Mouse (Mus musculus) embryonic stem cell, embryonic (primary cell): ENCODE results near the gene A030003K21Rik.
"Not testable (repeated sequence)": the region's sequence is repeated elsewhere in the genome, so short reads cannot be mapped to it uniquely, and the experiment has no call there.

ENCODE experiments used
- CTCF ChIA-PET, 4 experiments: fragments of 300-600 bp in 2 of 4; fragments of 350-600 bp in 2 of 4; sonication (Branson Sonifier 250); formaldehyde crosslinking; loops; one replicate each; lab custom pipeline; 2022; ENCODE audit warnings: inconsistent platforms in 2 of 4; lab: Charles Lee
- POLR2A ChIA-PET, 4 experiments: fragments of 300-600 bp in 2 of 4; fragments of 350-600 bp in 2 of 4; sonication (Branson Sonifier 250); formaldehyde crosslinking; loops; one replicate each; lab custom pipeline; 2022; ENCODE audit warnings: antibody characterized with exemption in 4 of 4, inconsistent platforms in 1 of 4; lab: Charles Lee

Gene A030003K21Rik

DNA sequence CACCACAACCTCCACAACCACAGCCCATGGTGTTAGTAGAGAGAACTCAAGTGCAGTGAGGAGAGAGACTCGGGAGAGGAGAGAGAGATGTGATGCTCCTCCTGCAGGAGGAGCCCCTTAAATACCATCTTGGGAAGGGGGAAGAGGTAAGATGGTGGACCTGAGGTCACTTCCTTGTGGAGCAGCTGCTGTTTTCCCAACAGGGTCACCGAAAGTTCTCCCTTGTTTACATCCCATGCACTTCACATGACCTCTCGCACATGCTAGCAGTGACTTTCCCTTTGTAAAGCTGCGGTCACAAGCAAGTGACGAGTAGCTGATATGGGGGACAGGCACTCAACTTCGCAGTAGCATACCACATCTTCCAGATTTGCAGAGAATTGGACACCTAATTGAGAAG, at the start of gene A030003K21Rik:
A030003K21Rik (minus strand) TSS at position 94 of the 400 bp plus-strand sequence.
- CTCF ChIA-PET, POLR2A ChIA-PET: not testable (repeated sequence)

GRCm38 (mm10) chr1:82992093-82992492, 48.9 kb upstream of the A030003K21Rik start:
- POLR2A ChIA-PET, result no interaction called here
- CTCF ChIA-PET, result interaction anchor here in 1 of 4 experiments (0.9 kb wide), 1 partner anchor 205 kb away, joined by 3 read pairs; no protein-coding TSS in a partner anchor

DNA sequence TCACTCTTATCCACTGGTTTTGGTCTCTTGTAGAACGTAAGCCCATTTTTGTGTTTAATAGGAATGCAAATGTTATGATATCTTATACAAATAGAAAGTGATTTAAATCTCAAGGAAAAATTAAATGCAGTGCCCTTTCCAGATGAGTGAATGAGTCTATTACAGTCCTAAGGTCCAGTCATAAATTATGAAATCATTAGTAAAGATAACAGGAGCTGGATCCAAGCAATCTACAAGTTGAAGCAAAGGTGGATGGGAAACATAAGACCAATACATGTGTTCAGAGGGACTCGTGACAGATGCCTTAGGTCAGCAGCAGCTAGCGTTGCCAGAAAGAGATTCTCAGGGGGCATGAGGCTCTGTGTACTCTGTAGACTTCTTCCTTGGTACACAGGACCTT, 48.4 kb upstream of the A030003K21Rik start:
- CTCF ChIA-PET, result interaction anchor here in 1 of 4 experiments (0.9 kb wide), 1 partner anchor 204 kb away, joined by 3 read pairs; no protein-coding TSS in a partner anchor
- POLR2A ChIA-PET, result no interaction called here

- ChIA-PET CTCF (no interaction called here), POLR2A (no interaction called here)
These were observed 47.9 kb upstream of the A030003K21Rik start for GRCm38 (mm10) chr1:82991062-82991461.

GRCm38 (mm10) chr1:82987530-82988198, 44.5 kb upstream of the A030003K21Rik start:
- CTCF ChIA-PET, result interaction anchor here (0.6 to 3.0 kb wide), 29 partner anchors 10 to 957 kb away, joined by 3 to 25 read pairs (median 4); partner anchors contain the start of gene Gm47955 (in 1 of the 4)
- POLR2A ChIA-PET, result interaction anchor here in 2 of 4 experiments (0.7 to 1.3 kb wide), 4 partner anchors 10 to 184 kb away, joined by 3 to 5 read pairs (median 5); no protein-coding TSS in a partner anchor

DNA sequence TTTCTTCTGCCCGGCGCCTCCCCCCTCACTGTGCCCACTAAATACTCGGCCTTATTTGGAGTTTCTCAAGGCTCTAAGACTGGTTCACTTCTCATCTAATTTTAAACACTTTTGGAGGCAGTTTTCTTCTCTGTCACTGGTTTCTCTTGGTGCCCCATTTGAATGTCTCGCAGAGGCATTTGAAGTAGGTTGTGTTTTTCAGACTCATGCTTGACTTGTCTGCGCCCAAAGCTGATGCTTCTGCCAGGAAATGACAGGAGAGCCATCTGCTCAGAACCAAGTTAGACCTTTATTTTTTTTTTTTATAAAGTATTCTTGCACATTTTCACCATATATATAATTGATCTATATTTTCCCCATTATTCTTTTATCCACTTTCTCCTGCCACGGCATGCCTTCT, 43.5 kb upstream of the A030003K21Rik start:
- ChIA-PET CTCF (interaction anchor here (0.6 to 3.0 kb wide), 17 partner anchors 9 to 200 kb away, joined by 3 to 25 read pairs (median 4); partner anchors contain the start of gene Gm47955 (in 1 of the 4)), POLR2A (interaction anchor here in 1 of 4 experiments (1.0 to 1.3 kb wide), 3 partner anchors 9 to 146 kb away, joined by 4 to 5 read pairs (median 5); no protein-coding TSS in a partner anchor)

DNA sequence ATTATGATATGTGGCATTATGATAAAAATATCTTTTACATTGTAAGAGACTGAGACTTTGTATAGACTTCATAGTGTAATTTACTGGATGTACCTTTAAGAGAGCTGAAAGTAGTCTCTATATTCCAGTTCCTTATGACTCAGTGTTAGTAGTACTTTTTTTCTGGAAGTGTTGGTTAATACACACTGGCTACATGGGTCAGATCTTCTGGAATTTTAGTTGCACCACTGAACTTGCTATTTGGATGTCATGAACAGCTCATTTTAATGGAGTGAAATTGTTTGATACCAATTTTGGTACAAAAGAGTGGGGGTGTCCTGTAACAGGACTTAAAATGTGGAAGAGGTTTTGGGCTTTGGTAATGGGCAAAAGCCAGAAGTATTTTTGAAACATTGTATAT, 34.7 kb upstream of the A030003K21Rik start:
- ChIA-PET CTCF (interaction anchor here in 1 of 4 experiments (0.9 kb wide), 1 partner anchor 9 kb away, joined by 3 read pairs; no protein-coding TSS in a partner anchor), POLR2A (interaction anchor here in 1 of 4 experiments (0.9 kb wide), 1 partner anchor 10 kb away, joined by 5 read pairs; no protein-coding TSS in a partner anchor)

GRCm38 (mm10) chr1:82975750-82976149, 32.6 kb upstream of the A030003K21Rik start:
- CTCF ChIA-PET, result interaction anchor here in 1 of 4 experiments (0.6 kb wide), 1 partner anchor 11 kb away, joined by 3 read pairs; no protein-coding TSS in a partner anchor
- POLR2A ChIA-PET, result interaction anchor here in 1 of 4 experiments (2.3 kb wide), 1 partner anchor 27 kb away, joined by 8 read pairs; no protein-coding TSS in a partner anchor

DNA sequence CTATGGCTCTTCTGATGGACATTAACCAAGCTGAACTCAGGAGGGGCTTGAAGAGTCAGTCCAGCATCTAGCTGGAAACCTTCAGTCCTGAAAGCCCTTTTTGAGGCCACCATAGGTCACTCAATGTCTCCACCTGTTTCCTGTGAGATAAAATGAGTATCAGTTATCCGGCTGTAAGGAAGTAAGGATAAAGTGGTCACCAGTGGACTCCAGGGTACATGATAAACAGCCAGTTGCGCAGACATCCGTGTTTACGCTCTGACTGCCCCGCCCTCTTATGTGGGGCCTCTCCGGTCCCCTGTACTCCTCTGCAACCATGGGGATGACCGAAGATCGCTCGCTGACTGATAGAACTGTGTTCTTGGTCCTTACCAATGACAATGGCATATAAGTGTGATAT, 31.2 kb upstream of the A030003K21Rik start:
- ChIA-PET POLR2A (interaction anchor here in 3 of 4 experiments (0.8 to 2.3 kb wide), 14 partner anchors 9 to 1887 kb away, joined by 3 to 8 read pairs (median 5); partner anchors contain the start of gene Gm47955 (in 1 of the 3)), CTCF (interaction anchor here in 3 of 4 experiments (0.8 to 1.8 kb wide), 7 partner anchors 11 to 187 kb away, joined by 3 to 5 read pairs (median 3); partner anchors contain the start of gene Gm47955 (in 1 of the 3))

DNA sequence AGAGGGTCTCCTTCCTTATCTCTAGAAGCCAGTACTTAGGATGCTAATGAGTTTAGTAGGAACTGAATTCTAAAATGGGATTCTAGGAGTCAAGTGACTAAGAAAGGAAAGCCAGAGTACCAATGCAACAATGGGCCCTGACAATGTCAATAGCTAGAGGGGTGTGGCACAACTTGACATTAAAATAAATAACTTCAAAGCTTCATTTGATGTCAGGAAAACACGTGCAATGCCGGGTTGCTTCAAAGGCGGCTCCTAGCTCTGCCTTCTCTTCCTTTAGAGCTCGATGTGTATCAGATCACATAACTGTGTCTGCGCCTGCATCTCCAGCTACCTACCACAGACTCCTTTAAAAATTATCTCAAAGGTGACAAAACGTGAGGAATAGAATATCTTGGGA, 30.7 kb upstream of the A030003K21Rik start:
- POLR2A ChIA-PET, result interaction anchor here in 3 of 4 experiments (0.6 to 2.3 kb wide), 16 partner anchors 10 to 153 kb away, joined by 3 to 8 read pairs (median 4); partner anchors contain the start of genes Gm47955 (in 1 of the 3) and Slc19a3 (in 1 of the 3)

GRCm38 (mm10) chr1:82973244-82973643, 30.1 kb upstream of the A030003K21Rik start:
- CTCF ChIA-PET, result interaction anchor here in 2 of 4 experiments (1.2 to 1.8 kb wide), 5 partner anchors 12 to 186 kb away, joined by 3 to 5 read pairs (median 3); no protein-coding TSS in a partner anchor
- POLR2A ChIA-PET, result interaction anchor here in 2 of 4 experiments (0.7 to 2.3 kb wide), 10 partner anchors 9 to 151 kb away, joined by 3 to 8 read pairs (median 5); partner anchors contain the start of genes Gm47955 (in 1 of the 2) and Slc19a3 (in 1 of the 2)

More for the DNA sequence above, 30.7 kb upstream of the A030003K21Rik start:
- CTCF ChIA-PET, result interaction anchor here in 3 of 4 experiments (0.8 to 1.8 kb wide), 7 partner anchors 11 to 186 kb away, joined by 3 to 5 read pairs (median 3); partner anchors contain the start of gene Gm47955 (in 1 of the 3)

DNA sequence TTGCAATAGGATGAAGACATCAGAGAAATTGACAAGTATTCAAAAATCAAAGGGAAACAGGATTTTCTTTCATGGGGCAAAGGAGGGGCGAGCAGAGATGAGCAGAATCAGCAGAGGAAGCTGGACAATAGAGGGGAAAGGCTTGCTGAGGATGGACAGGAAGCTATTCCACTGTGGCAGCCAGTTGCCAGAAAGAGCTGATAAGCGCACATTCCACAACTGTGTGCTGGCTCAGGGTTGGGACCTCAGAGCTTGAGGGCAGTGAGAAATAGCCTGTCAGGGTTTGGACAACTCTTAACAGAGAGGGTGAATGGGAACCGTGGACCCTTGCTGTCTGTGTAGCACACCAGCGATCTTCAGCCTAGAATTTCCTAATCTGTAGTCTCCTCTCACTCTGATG, 28.9 kb upstream of the A030003K21Rik start:
- POLR2A ChIA-PET, result no interaction called here
- CTCF ChIA-PET, result interaction anchor here in 1 of 4 experiments (1.2 kb wide), 1 partner anchor 15 kb away, joined by 3 read pairs; no protein-coding TSS in a partner anchor

DNA sequence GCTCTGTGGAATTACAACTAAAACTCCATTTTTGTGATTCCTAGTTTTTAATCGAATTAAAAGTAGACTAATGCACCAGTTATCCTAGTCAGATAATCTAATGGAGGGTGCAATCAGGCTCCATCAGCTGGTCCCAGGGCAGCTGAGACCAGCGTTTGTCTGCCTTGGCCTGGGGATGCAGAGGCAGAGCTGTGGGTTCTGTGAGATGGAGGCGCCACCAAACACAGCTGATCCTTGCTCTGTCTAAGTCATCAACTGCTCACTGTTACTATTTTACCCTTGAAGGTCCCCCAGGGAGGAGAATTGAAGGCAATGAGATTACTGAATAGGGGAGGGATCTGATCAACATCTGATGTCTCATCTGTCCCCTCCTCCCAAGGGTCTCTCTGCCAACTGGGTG, 23.2 kb upstream of the A030003K21Rik start:
- ChIA-PET CTCF (interaction anchor here in 2 of 4 experiments (0.6 to 0.8 kb wide), 3 partner anchors 81 to 160 kb away, joined by 3 to 8 read pairs (median 3); no protein-coding TSS in a partner anchor), POLR2A (interaction anchor here in 2 of 4 experiments (0.6 to 1.5 kb wide), 3 partner anchors 13 to 712 kb away, joined by 3 to 5 read pairs (median 4); no protein-coding TSS in a partner anchor)

DNA sequence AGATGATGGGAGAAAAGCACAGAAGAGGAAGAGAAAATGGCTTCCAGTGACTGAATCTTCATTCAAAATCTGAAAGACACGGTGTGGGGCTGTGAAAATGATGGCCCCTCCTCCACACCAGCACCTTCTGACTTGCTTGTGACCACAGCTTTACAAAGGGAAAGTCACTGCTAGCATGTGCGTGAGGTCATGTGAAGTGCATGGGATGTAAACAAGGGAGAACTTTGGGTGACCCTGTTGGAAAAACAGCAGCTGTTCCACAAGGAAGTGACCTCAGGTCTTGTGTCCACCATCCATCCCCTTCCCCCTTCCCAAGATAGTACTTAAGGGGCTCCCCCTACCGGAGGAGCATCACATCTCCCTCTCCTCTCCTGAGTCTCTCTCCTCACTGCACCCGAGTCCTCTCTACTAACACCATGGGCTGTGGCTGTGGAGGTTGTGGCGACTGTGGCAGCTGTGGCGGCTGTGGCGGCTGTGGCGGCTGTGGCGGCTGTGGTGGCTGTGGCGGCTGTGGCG, 16.7 kb upstream of the A030003K21Rik start, which contains the start of gene Gm47955:
Gm47955 (plus strand) TSS at position 417 of the 516 bp plus-strand sequence.
- POLR2A ChIA-PET, result interaction anchor here in 2 of 4 experiments (0.6 to 2.6 kb wide), 4 partner anchors 11 to 325 kb away, joined by 4 to 8 read pairs (median 6); no protein-coding TSS in a partner anchor
- CTCF ChIA-PET, result interaction anchor here in 2 of 4 experiments (0.5 to 1.0 kb wide), 4 partner anchors 14 to 193 kb away, joined by 3 to 17 read pairs (median 3); partner anchors contain the start of gene Gm47959 (in 1 of the 2)

- POLR2A ChIA-PET, CTCF ChIA-PET: not testable (repeated sequence)
These were observed 12.7 kb upstream of the A030003K21Rik start, which contains the start of gene Gm7544 for GRCm38 (mm10) chr1:82955913-82956312. Gm7544 (minus strand) TSS chr1:82956013.

DNA sequence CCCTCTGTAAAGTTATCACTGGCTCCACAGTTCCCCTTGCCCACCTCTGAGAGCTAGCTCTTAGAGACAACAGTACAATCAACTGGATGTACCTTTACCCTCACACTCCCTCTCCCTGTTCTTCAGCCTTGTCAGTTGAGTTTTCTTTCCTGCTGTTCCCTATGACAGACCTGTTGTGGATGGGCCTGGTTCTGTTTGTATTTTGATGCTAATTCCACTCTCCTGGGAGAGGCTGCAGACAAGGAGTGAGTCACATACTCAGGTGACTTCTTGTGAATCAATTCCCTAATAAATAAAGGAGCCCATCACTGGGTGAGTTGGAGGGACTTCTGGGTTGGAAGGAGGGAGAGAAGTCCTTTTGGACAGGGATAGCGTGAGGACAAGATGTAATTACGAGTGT, 5.4 kb upstream of the A030003K21Rik start:
- ChIA-PET CTCF (no interaction called here), POLR2A (interaction anchor here in 3 of 4 experiments (0.6 to 2.1 kb wide), 7 partner anchors 11 to 780 kb away, joined by 3 to 9 read pairs (median 6); partner anchors contain the start of gene Gm47955 (in 2 of the 3))

DNA sequence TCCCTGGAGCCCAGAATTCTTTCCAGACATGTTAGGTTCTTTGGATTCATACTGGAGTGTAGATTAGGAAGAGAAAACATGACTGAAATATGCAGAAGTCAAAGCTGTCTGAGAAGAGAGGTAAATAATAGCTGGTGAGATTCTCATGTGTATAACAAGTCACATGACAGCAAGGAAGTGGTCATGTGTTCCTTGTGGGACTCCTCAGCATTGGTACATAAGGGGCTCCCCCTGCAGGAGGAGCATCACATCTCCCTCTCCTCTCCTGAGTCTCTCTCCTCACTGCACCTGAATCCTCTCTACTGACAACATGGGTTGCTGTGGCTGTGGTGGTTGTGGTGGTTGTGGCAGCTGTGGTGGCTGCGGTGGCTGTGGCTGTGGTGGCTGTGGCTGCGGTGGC, 2.8 kb upstream of the A030003K21Rik start:
- POLR2A ChIA-PET, result interaction anchor here in 2 of 4 experiments (1.0 to 1.2 kb wide), 2 partner anchors 13 to 15 kb away, joined by 3 read pairs; no protein-coding TSS in a partner anchor
- CTCF ChIA-PET, result not testable (repeated sequence)

- CTCF ChIA-PET, POLR2A ChIA-PET: not testable (repeated sequence)
These were observed 683 bp downstream of the A030003K21Rik start for GRCm38 (mm10) chr1:82942505-82942904.
